In the genomic region with DNA sequence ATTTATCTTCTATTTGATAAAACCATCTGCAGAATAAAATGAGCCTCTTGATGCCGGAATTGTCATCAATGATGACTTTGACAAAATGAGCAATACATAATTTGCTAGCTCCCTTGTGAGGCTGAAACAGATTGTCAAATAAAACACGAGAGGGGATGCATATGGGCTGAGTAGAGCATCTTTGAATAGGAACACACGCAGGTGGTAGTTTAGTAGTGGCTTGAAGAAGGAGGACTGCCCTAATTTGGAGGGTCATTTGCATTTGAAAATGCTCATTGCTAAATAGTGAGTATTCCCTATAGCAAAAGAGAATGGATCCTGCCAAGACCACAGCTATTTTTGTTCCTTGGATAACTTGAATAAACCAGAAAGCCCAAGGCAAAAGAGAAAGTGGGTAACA, we compare ENCODE assay signal across 20 mouse cellular contexts.
DNase-seq lines count a peak whose midpoint lies in the region; ATAC-seq lines count a peak whose summit lies in the region.
"Had no signal": no experiment of that assay in that cellular context is flagged by ENCODE, and none has a peak within 500 bp of the region (broad histone marks: within the 10 kb centered on the region; RNA-seq: fewer than 3 reads in every experiment).

No protein-coding gene starts in this region.

- H3K9me3 ChIP-seq in forebrain, embryonic 13.5 days (replicated peaks), result no peaks in the 10 kb centered on the region
- no peaks in the 10 kb centered on the region for H3K9me3 ChIP-seq in forebrain, embryonic 12.5 days
- H3K9me3 ChIP-seq in forebrain, embryonic 15.5 days, result no peaks in the 10 kb centered on the region
- H3K9me3 ChIP-seq in forebrain, embryonic 11.5 days (ENCODE audit: control insufficient read depth, low read length), result no peaks in the 10 kb centered on the region
- no peaks in the 10 kb centered on the region for H3K9me3 ChIP-seq in neural tube, embryonic 14.5 days (ENCODE audit: control insufficient read depth, low read length)
- H3K9me3 ChIP-seq: embryonic facial prominence, embryonic 10.5 days; embryonic facial prominence, embryonic 12.5 days had no signal

- H3K4me3 ChIP-seq in forebrain, embryonic 13.5 days, result no peak overlapping the region
- no peak overlapping the region for H3K4me3 ChIP-seq in forebrain, embryonic 12.5 days (replicated peaks)
- no peak overlapping the region for H3K4me3 ChIP-seq in forebrain, embryonic 15.5 days
- no peak overlapping the region for H3K4me3 ChIP-seq in forebrain, embryonic 11.5 days (ENCODE audit: low read depth, low read length)
- H3K4me3 ChIP-seq in neural tube, embryonic 14.5 days (ENCODE audit: low read depth, low read length), result no peak overlapping the region
- H3K4me3 ChIP-seq: embryonic facial prominence, embryonic 10.5 days; embryonic facial prominence, embryonic 12.5 days had no signal

- H3K4me2 ChIP-seq in forebrain, embryonic 13.5 days, result no peak overlapping the region
- H3K4me2 ChIP-seq in forebrain, embryonic 12.5 days, result no peak overlapping the region
- no peak overlapping the region for H3K4me2 ChIP-seq in forebrain, embryonic 15.5 days (replicated peaks)
- H3K4me2 ChIP-seq in forebrain, embryonic 11.5 days (ENCODE audit: low read depth, low read length, severe bottlenecking), result no peak overlapping the region
- no peak overlapping the region for H3K4me2 ChIP-seq in neural tube, embryonic 14.5 days (ENCODE audit: low read depth, low read length)
- H3K4me2 ChIP-seq: embryonic facial prominence, embryonic 12.5 days had no signal

- no peak for DNase-seq in forebrain, embryonic 11.5 days (ENCODE audit: low spot score)
- DNase-seq in neural tube, embryonic 10.5 days (ENCODE audit: extremely low spot score, low spot score), result no peak
- DNase-seq in telencephalon, adult 2 months (ENCODE audit: low read depth, low spot score), result peak; percentile 2
- no peak for DNase-seq in left cerebral cortex, postnatal 14 days (ENCODE audit: low spot score in 2 of 2)
- DNase-seq: adrenal gland, adult 2 months; adrenal gland, postnatal 10 days; adrenal gland, postnatal 25 days; cerebellum, adult 11 months; cerebellum, adult 18-20 months; cerebellum, adult 8-10 months; cerebellum, adult 9-11 months; cerebellum, postnatal 14 days; cerebellum, postnatal 36 days; embryo, embryonic 11 days had no signal

- H3K9ac ChIP-seq in forebrain, embryonic 13.5 days, result no peak overlapping the region
- H3K9ac ChIP-seq in forebrain, embryonic 12.5 days, result no peak overlapping the region
- no peak overlapping the region for H3K9ac ChIP-seq in forebrain, embryonic 15.5 days (replicated peaks)
- H3K9ac ChIP-seq in forebrain, embryonic 11.5 days (ENCODE audit: low read length), result no peak overlapping the region
- no peak overlapping the region for H3K9ac ChIP-seq in neural tube, embryonic 14.5 days (replicated peaks; ENCODE audit: low read depth, low read length)
- H3K9ac ChIP-seq: embryonic facial prominence, embryonic 12.5 days had no signal

- H3K4me1 ChIP-seq in forebrain, embryonic 13.5 days, result peaks cover 3% of the 10 kb centered on the region; the same call in 1 of the 2 replicates
- H3K4me1 ChIP-seq in forebrain, embryonic 12.5 days, result no peaks in the 10 kb centered on the region
- no peaks in the 10 kb centered on the region for H3K4me1 ChIP-seq in forebrain, embryonic 15.5 days
- no peaks in the 10 kb centered on the region for H3K4me1 ChIP-seq in forebrain, embryonic 11.5 days (replicated peaks; ENCODE audit: control insufficient read depth, insufficient read depth, low read length)
- H3K4me1 ChIP-seq in neural tube, embryonic 14.5 days (ENCODE audit: control insufficient read depth, insufficient read depth, low read length), result no peaks in the 10 kb centered on the region
- H3K4me1 ChIP-seq: embryonic facial prominence, embryonic 10.5 days; embryonic facial prominence, embryonic 12.5 days had no signal

- intact Hi-C loops in left cerebral cortex, postnatal 14 days (cut with DNase I), result no loop called here

- peak; percentile 78; the same call in 1 of the 2 replicates for ATAC-seq in forebrain, embryonic 13.5 days
- ATAC-seq in forebrain, embryonic 12.5 days (ENCODE audit: low FRiP score), result no peak
- ATAC-seq in forebrain, embryonic 15.5 days (replicated peaks), result 0 out of 2 replicates have a peak, but pooled peaks have one; percentile 55
- ATAC-seq in forebrain, embryonic 11.5 days (replicated peaks; ENCODE audit: low FRiP score), result no peak
- peak; percentile 74; the same call in 1 of the 2 replicates for ATAC-seq in neural tube, embryonic 14.5 days (ENCODE audit: low read depth)

- H3K36me3 ChIP-seq in forebrain, embryonic 13.5 days (ENCODE audit: poor library complexity, severe bottlenecking), result no peaks in the 10 kb centered on the region
- H3K36me3 ChIP-seq in forebrain, embryonic 12.5 days (replicated peaks), result no peaks in the 10 kb centered on the region
- H3K36me3 ChIP-seq in forebrain, embryonic 15.5 days, result no peaks in the 10 kb centered on the region
- no peaks in the 10 kb centered on the region for H3K36me3 ChIP-seq in forebrain, embryonic 11.5 days (ENCODE audit: control insufficient read depth, insufficient read depth, low read length)
- no peaks in the 10 kb centered on the region for H3K36me3 ChIP-seq in neural tube, embryonic 14.5 days (ENCODE audit: control insufficient read depth, insufficient read depth, low read length)
- H3K36me3 ChIP-seq: embryonic facial prominence, embryonic 10.5 days; embryonic facial prominence, embryonic 12.5 days had no signal

- H3K27ac ChIP-seq in forebrain, embryonic 13.5 days, result no peak overlapping the region
- no peak overlapping the region for H3K27ac ChIP-seq in forebrain, embryonic 12.5 days
- H3K27ac ChIP-seq in forebrain, embryonic 15.5 days (replicated peaks), result no peak overlapping the region
- H3K27ac ChIP-seq in forebrain, embryonic 11.5 days (ENCODE audit: low read depth, low read length), result no peak overlapping the region
- no peak overlapping the region for H3K27ac ChIP-seq in neural tube, embryonic 14.5 days (ENCODE audit: low read depth, low read length)
- H3K27ac ChIP-seq: embryonic facial prominence, embryonic 10.5 days; embryonic facial prominence, embryonic 12.5 days had no signal

- 47% methylated on average over 3 of the region's 3 CpGs for WGBS in forebrain, embryonic 13.5 days
- WGBS in forebrain, embryonic 12.5 days, result 57% methylated on average over 3 of the region's 3 CpGs
- 38% methylated on average over 3 of the region's 3 CpGs for WGBS in forebrain, embryonic 15.5 days
- WGBS in forebrain, embryonic 11.5 days, result 72% methylated on average over 3 of the region's 3 CpGs
- WGBS in neural tube, embryonic 14.5 days, result 43% methylated on average over 3 of the region's 3 CpGs

- no peaks in the 10 kb centered on the region for H3K27me3 ChIP-seq in forebrain, embryonic 13.5 days
- H3K27me3 ChIP-seq in forebrain, embryonic 12.5 days, result no peaks in the 10 kb centered on the region
- no peaks in the 10 kb centered on the region for H3K27me3 ChIP-seq in forebrain, embryonic 15.5 days
- H3K27me3 ChIP-seq in forebrain, embryonic 11.5 days (ENCODE audit: control insufficient read depth, insufficient read depth, low read length), result no peaks in the 10 kb centered on the region
- H3K27me3 ChIP-seq in neural tube, embryonic 14.5 days (ENCODE audit: control insufficient read depth, insufficient read depth, low read length), result no peaks in the 10 kb centered on the region
- H3K27me3 ChIP-seq: embryonic facial prominence, embryonic 12.5 days had no signal

Comparison
In these comparisons a context has a peak if more than half of its experiments do, and no peak if none do; other contexts are left out.
1. ATAC-seq: peak in forebrain, embryonic 13.5 days (single experiment), forebrain, embryonic 15.5 days (single experiment) and neural tube, embryonic 14.5 days (single experiment); none in forebrain, embryonic 12.5 days (single experiment) and forebrain, embryonic 11.5 days (single experiment).